Mouse (Mus musculus): Measurements from ENCODE around the gene Alcam.

Gene Alcam

GRCm38 (mm10) chr16:52443055-52443454 is 10.8 kb downstream of the Alcam start:
- DNase-seq (ENCODE audit: low read depth), result peak; percentile 56

GRCm38 (mm10) chr16:52439600-52439999 is 14.3 kb downstream of the Alcam start:
- no peak for DNase-seq (ENCODE audit: low read depth)

- no peak for DNase-seq (ENCODE audit: low read depth)
Observed at GRCm38 (mm10) chr16:52439007-52439406, 14.9 kb downstream of the Alcam start.

- DNase-seq (ENCODE audit: low read depth), result no peak
Observed at GRCm38 (mm10) chr16:52438216-52438904, 15.5 kb downstream of the Alcam start.

- DNase-seq (ENCODE audit: low read depth), result no peak
Observed at GRCm38 (mm10) chr16:52433189-52433588, 20.7 kb downstream of the Alcam start.

DNA sequence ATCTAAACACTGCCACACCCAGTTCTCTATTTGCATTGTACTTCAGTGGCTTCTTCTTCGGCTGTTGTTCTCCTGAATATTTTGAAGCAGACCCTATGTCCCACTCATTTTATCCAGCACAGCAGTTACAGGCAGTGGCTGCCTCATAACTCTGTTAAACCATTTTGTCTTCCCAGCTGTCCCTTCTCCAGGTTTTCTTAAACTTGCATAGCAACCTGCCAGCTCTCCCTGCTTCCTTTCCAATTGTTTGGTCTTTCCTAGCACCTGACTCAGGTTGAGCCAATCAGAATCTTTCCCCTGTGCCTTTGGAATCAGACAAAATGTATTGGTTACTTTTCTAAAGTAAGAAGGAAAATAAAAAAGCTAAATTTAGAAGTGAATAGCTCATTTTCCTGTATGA is 21.8 kb downstream of the Alcam start:
- no peak for DNase-seq (ENCODE audit: low read depth)

DNA sequence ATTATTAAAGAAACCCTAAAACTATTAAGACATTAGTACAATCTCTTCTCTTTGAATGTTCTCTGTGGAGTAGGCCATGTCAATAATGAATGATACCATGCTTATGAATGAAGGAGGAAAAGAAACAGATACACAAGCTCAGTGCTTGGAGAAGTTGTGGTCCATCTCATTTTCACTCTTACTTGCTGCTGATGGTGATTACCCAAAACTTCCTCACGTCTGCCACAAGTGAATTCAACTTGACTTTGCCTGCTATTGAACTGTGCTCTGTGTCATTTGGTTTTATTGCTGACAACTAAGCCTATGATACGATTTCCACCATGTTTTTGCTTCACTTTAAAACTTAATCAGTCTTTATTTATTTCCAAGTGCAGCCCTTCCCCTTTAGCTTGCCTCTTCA is 22.3 kb downstream of the Alcam start:
- DNase-seq (ENCODE audit: low read depth), result no peak

DNA sequence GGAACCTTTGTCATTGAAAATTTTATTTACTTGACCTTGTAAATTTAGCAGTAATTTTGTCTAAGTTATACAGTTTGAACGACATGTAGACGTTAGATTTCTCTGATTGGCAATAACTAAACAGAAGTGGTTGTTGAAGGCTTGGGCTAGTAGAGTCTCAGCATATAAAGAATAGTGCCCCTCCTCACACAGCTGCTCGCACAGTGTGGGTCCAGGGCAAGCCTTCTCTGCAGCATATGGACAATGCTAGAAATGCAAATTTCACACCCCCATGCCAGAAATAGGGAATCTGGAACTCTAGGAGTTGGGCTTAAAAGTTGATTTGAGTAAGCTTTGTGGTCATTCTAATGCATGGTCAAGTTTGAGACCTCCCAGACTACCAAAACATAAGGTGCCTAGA is 23.8 kb downstream of the Alcam start:
- no peak for DNase-seq (ENCODE audit: low read depth)

DNA sequence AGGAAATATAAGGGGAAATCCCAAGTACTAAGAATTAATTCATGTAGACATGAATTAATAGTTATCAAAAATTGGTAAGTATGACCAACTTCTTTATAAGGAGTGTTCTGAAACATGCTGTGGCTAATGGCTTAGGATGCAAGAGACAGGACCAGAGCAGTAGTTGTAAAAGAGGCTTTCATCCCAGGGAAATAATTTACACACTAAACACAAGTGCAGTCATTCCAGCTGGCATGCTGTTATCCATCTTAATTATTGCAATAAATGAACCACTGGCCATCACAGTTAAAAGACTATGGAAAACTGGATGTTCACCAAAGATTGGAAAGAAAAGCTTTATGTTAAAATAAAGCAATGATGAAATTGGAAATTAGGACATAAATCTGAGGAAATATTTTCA is 24.2 kb downstream of the Alcam start:
- no peak for DNase-seq (ENCODE audit: low read depth)

GRCm38 (mm10) chr16:52428505-52428904 is 25.4 kb downstream of the Alcam start:
- no peak for DNase-seq (ENCODE audit: low read depth)

DNA sequence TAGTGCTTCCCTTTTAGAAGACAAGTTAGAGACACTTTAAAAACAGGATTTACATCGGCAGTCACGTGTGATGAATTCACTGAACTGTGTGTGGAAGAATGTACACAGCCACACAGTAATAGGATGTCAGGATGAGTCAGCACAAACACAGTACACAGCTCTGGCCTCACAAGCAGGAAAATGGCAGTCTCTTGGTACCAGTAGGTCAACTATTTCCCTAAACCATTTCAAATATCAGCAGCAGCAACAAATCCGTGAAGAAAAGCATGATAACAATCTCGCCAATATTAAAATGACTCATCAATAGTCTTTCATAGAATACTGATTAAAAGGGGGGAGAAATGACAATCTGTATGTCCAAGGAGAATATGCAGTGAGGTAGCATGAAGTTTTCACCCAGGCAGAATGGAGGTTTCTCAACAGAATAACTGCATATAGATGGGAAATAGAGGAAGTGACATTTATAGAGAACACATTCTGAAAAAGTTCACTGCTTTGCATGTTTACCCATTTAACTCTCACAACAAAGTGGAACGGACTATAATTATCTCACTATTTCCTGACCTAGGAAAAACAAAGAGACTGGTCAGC is 35.2 kb downstream of the Alcam start:
- peak; percentile 64 for DNase-seq (ENCODE audit: low read depth)

- DNase-seq (ENCODE audit: low read depth), result no peak
Observed at GRCm38 (mm10) chr16:52417982-52418381, 35.9 kb downstream of the Alcam start.

DNA sequence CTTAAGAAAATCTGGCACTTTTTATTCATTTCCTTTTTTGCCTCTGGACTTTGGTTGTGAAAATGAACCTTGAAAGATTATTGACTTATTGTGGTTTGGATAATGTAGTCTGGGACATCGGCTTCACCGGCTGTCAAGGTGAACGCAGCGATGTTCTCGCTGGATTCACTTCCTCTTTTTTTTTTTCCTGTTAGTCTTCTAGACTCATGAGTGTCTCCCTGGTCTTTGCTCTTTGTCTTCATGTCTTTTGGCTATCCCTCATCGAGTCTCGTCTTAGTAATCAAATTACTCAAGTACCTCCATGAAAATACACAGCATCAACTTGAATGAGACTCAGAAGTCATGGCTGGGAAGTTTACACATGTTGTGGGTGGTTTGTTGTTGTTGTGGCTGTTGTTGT is 36.7 kb downstream of the Alcam start:
- DNase-seq (ENCODE audit: low read depth), result no peak

GRCm38 (mm10) chr16:52413714-52414113 is 40.2 kb downstream of the Alcam start:
- no peak for DNase-seq (ENCODE audit: low read depth)

GRCm38 (mm10) chr16:52406072-52406471 is 47.8 kb downstream of the Alcam start:
- DNase-seq (ENCODE audit: low read depth), result no peak

- DNase-seq (ENCODE audit: low read depth), result no peak
Observed at GRCm38 (mm10) chr16:52405272-52405671, 48.6 kb downstream of the Alcam start.

- DNase-seq (ENCODE audit: low read depth), result no peak
Observed at GRCm38 (mm10) chr16:52399112-52399511, 54.8 kb downstream of the Alcam start.

DNA sequence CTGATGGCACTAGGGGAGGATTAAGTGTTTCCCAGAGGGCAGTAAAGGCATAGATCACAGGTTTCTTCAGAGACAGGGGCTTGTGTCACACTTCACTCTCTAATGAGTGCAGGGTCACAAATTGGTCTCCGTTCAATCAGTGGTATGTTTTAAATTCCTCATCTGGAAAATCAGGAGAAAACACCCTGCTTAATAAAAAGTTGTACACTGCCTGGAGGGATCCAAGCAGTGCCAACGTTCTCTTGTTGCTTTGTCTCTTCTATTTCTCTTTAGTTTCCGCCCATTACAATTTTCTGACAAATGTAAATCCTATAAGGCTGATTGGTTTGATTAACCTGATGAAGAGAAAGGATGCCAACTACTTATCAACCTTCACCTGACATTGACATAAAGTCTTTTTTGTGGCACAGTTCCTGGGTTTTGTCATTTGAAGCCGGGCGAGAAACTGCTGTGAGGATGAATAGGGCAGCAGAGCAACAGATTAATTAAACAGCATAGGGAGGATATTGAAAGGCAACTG is 67.0 kb downstream of the Alcam start:
- no peak for DNase-seq (ENCODE audit: low read depth)

- no peak for DNase-seq (ENCODE audit: low read depth)
Observed at GRCm38 (mm10) chr16:52383456-52384185, 70.3 kb downstream of the Alcam start.

GRCm38 (mm10) chr16:52378811-52379597 is 74.9 kb downstream of the Alcam start:
- DNase-seq (ENCODE audit: low read depth), result no peak

DNA sequence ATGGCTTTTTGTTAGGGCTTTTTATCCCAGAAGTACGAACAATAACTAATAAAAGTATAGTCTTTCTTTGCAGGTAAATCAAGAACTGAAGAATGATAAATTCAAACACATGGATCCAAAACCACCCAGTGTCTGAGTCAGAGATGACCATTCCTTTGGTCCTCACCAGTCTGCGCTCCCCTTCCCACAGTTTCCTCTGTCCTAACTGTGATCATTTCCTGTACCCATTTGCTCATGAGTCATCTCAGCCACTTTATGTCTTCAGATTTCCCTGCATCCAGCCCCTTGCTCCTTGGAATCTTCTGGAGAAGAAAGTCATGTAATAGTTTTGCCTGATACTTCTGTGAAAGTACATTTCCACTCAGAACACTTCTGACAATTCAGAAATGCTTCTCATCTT is 77.0 kb downstream of the Alcam start:
- no peak for DNase-seq (ENCODE audit: low read depth)

DNA sequence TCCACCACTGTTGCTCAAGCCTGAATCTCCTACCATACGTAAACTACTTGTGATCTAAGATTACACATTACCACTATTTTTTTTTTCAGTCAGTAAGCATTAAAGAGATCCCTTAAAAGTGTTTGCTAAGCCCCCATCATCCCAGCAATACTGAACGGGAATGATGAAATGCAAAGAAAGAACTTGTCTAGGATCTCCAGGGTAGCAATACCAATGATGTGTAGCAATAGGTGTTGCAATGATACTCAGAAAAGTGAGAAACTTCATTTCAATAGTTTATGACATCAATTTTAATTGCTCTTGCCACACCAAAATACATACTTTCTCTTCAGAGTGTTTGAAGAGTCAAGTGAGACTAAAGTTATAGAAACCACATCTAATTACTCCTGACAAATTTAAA is 81.9 kb downstream of the Alcam start:
- DNase-seq (ENCODE audit: low read depth), result no peak
